Mouse (Mus musculus): ENCODE measurements at regions not wholly inside any gene's neighbourhood (a gene's known extent, or its start where the extent isn't known, plus 50 kb on each side); places are given as distances from the start of the nearest gene placed in this dataset.

GRCm38 (mm10) chr10:37322310-37322709, 183.6 kb upstream of the Marcks start:
- no peak for DNase-seq (ENCODE audit: low read depth)

- DNase-seq (ENCODE audit: low read depth), result no peak
These were observed 182.5 kb upstream of the Marcks start for GRCm38 (mm10) chr10:37321171-37321570.

GRCm38 (mm10) chr10:37319746-37320430, 181.2 kb upstream of the Marcks start:
- no peak for DNase-seq (ENCODE audit: low read depth)

- no peak for DNase-seq (ENCODE audit: low read depth)
These were observed 178.0 kb upstream of the Marcks start for GRCm38 (mm10) chr10:37316701-37317100.

- DNase-seq (ENCODE audit: low read depth), result no peak
These were observed 177.1 kb upstream of the Marcks start for GRCm38 (mm10) chr10:37315804-37316203.

GRCm38 (mm10) chr10:37314746-37315430, 176.2 kb upstream of the Marcks start:
- DNase-seq (ENCODE audit: low read depth), result peak; percentile 3

GRCm38 (mm10) chr10:37313461-37313860, 174.7 kb upstream of the Marcks start:
- no peak for DNase-seq (ENCODE audit: low read depth)

- DNase-seq (ENCODE audit: low read depth), result peak; percentile 2
These were observed 171.7 kb upstream of the Marcks start for GRCm38 (mm10) chr10:37310266-37310945.

GRCm38 (mm10) chr10:37304656-37305055, 165.9 kb upstream of the Marcks start:
- no peak for DNase-seq (ENCODE audit: low read depth)

- DNase-seq (ENCODE audit: low read depth), result no peak
These were observed 161.6 kb upstream of the Marcks start for GRCm38 (mm10) chr10:37300181-37300889.

GRCm38 (mm10) chr10:37298689-37299421, 160.1 kb upstream of the Marcks start:
- DNase-seq (ENCODE audit: low read depth), result no peak

GRCm38 (mm10) chr10:37294231-37294630, 155.5 kb upstream of the Marcks start:
- no peak for DNase-seq (ENCODE audit: low read depth)

- no peak for DNase-seq (ENCODE audit: low read depth)
These were observed 154.6 kb upstream of the Marcks start for GRCm38 (mm10) chr10:37293292-37293691.

GRCm38 (mm10) chr10:37291639-37292495, 153.1 kb upstream of the Marcks start:
- DNase-seq (ENCODE audit: low read depth), result no peak

- peak; percentile 9 for DNase-seq (ENCODE audit: low read depth)
These were observed 151.4 kb upstream of the Marcks start for GRCm38 (mm10) chr10:37289964-37290704.

- no peak for DNase-seq (ENCODE audit: low read depth)
These were observed 147.6 kb upstream of the Marcks start for GRCm38 (mm10) chr10:37286305-37286704.

GRCm38 (mm10) chr10:37282951-37283350, 144.2 kb upstream of the Marcks start:
- DNase-seq (ENCODE audit: low read depth), result no peak

GRCm38 (mm10) chr10:37280823-37281222, 142.1 kb upstream of the Marcks start:
- DNase-seq (ENCODE audit: low read depth), result no peak

GRCm38 (mm10) chr10:37280150-37280820, 141.6 kb upstream of the Marcks start:
- DNase-seq (ENCODE audit: low read depth), result no peak
